Mouse (Mus musculus) neural tube, embryonic 11.5 days (tissue): ENCODE results near the gene Tgfb2. TPM values are rescaled to one million over a fixed set of nuclear protein-coding genes. Genes with fewer than 3 reads are reported as not detected.

Experiments used
- ATAC-seq: fragments of 200-750 bp; cut with Nextera tagmentation; 2 replicates; pipeline ENCODE4 v1.8.0; 2017; ENCODE audit warnings: moderate number of reproducible peaks, mild to moderate bottlenecking, moderate TSS enrichment, moderate library complexity; ENCODE audit not compliant: insufficient read depth, low FRiP score, low TSS enrichment
- DNase-seq: peaks from one replicate; pipeline ENCODE4 v3.0.0-alpha.2; 2015; ENCODE audit warnings: low spot score
- H3K27ac ChIP-seq: fragments of 300-500 bp; sonication (generic); 2 replicates; pipeline ENCODE4 v1.5.1; 2014; ENCODE audit warnings: low read depth, mild to moderate bottlenecking, low read length
- H3K27me3 ChIP-seq: fragments of 300-500 bp; sonication (generic); 2 replicates; pipeline ENCODE4 v1.6.1; 2014; ENCODE audit warnings: mild to moderate bottlenecking, low read length, mixed read lengths; ENCODE audit not compliant: control insufficient read depth, insufficient read depth
- H3K36me3 ChIP-seq: fragments of 300-500 bp; sonication (generic); 2 replicates; pipeline ENCODE4 v1.6.1; 2014; ENCODE audit warnings: mild to moderate bottlenecking, low read length, moderate library complexity, mixed read lengths; ENCODE audit not compliant: control insufficient read depth, insufficient read depth
- H3K4me1 ChIP-seq: fragments of 300-500 bp; sonication (generic); 2 replicates; pipeline ENCODE4 v1.6.1; 2014; ENCODE audit warnings: low read length, mixed read lengths; ENCODE audit not compliant: control insufficient read depth, insufficient read depth
- H3K4me2 ChIP-seq: fragments of 300-500 bp; sonication (generic); 2 replicates; pipeline ENCODE4 v1.6.1; 2014; ENCODE audit warnings: low read depth, mild to moderate bottlenecking, moderate library complexity
- H3K4me3 ChIP-seq: fragments of 300-500 bp; sonication (generic); 2 replicates; pipeline ENCODE4 v1.5.1; 2014; ENCODE audit warnings: low read depth, low read length
- H3K9ac ChIP-seq: fragments of 300-500 bp; sonication (generic); 2 replicates; pipeline ENCODE4 v1.6.1; 2014; ENCODE audit warnings: mild to moderate bottlenecking, low read length
- H3K9me3 ChIP-seq: fragments of 300-500 bp; sonication (generic); 2 replicates; pipeline ENCODE4 v1.6.1; 2016; ENCODE audit warnings: low read length; ENCODE audit not compliant: control insufficient read depth
- WGBS: fragments of 180-500 bp; shearing (Covaris S2); extraction: QIAGEN DNeasy Blood & Tissue Kit; methylation state at CpG from one replicate; pipeline ENCODE4 v1.1.7; 2014; 5-methylcytosine and 5-hydroxymethylcytosine counted together
- polyA plus RNA-seq: library from polyadenylated mRNA; unstranded; fragments of >200 nt; fragmentation: Nextera tagmentation; extraction: Ambion mirVana; gene quantifications from 2 replicates; pipeline ENCODE4 v1.2.1, GENCODE M21; 2014

The Tgfb2 gene
- 33.6 and 36.4 TPM in 2 replicates for polyA plus RNA-seq

DNA sequence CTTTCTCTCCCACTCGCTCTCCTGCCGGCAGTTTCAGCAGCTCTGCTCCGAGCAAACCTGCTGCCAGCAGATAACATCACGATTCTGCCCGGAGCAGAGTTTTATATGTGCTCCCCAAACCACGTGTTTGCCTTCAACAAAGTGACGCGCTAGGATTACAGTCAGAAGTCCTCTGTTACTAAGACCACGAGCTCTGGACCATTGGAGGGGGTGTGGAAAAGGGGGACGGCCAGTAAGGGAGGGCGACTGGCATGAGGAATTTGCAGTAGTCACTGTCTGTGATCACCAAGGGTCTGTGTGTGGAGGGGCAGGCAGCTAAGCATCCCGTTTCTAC lies at the start of gene Tgfb2:
TSS of gene Tgfb2 (minus strand) at position 75 of the 334 bp plus-strand sequence.
- peak within 1 kb of the TSS; percentile 81 for H3K9ac ChIP-seq
- 1% methylated on average over 12 of the region's 12 CpGs for WGBS
- peak; percentile 22 for ATAC-seq
- H3K36me3 ChIP-seq: no peaks in the 10 kb centered on the region
- DNase-seq: peak; percentile 51
- no peaks in the 10 kb centered on the region; the same call in 1 of the 2 replicates for H3K27me3 ChIP-seq
- no peaks in the 10 kb centered on the region for H3K4me1 ChIP-seq
- no peaks in the 10 kb centered on the region for H3K9me3 ChIP-seq
- peak within 1 kb of the TSS; percentile 49 for H3K27ac ChIP-seq
- peak within 1 kb of the TSS; percentile 61 for H3K4me3 ChIP-seq
- peak within 1 kb of the TSS; percentile 90 for H3K4me2 ChIP-seq

DNA sequence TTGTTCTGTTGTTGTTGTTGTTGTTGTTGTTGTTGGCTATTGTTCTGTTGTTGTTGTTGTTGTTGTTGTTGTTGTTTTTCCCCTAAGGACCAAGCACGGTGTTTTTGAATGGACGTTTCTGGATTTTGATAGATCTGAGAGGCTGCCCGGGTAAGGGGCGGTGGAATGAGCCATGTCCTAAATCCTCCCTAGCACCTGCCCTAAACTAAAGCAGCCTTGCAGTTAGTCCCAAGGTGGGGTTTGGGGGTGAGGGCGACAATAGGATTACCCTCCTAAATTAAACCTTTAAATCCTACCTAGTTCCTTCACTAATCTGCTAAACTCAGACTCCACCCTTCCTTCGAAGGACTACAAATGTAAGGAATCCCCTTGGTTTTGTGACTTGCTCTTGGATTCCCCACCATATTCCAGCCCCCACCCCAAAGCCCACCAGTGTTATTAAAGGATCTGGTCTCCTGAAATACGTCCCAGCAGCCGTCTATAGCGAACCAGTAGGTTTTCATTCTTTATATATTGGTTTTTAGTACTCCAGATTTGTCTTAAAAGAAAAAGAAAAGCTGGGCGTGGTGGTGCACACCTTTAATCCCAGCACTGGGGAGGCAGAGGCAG lies 44.0 kb upstream of the Tgfb2 start:
- peak overlapping the region; percentile 43 for H3K4me2 ChIP-seq
- no peaks in the 10 kb centered on the region for H3K27me3 ChIP-seq
- ATAC-seq: peak; percentile 67
- WGBS: 43% methylated on average over 10 of the region's 10 CpGs
- H3K36me3 ChIP-seq: no peaks in the 10 kb centered on the region
- no peak for DNase-seq
- H3K27ac ChIP-seq: no peak overlapping the region
- peak overlapping the region; percentile 75 for H3K9ac ChIP-seq
- peaks cover 14% of the 10 kb centered on the region for H3K4me1 ChIP-seq
- peak overlapping the region; percentile 68 for H3K4me3 ChIP-seq
- no peaks in the 10 kb centered on the region for H3K9me3 ChIP-seq

DNA sequence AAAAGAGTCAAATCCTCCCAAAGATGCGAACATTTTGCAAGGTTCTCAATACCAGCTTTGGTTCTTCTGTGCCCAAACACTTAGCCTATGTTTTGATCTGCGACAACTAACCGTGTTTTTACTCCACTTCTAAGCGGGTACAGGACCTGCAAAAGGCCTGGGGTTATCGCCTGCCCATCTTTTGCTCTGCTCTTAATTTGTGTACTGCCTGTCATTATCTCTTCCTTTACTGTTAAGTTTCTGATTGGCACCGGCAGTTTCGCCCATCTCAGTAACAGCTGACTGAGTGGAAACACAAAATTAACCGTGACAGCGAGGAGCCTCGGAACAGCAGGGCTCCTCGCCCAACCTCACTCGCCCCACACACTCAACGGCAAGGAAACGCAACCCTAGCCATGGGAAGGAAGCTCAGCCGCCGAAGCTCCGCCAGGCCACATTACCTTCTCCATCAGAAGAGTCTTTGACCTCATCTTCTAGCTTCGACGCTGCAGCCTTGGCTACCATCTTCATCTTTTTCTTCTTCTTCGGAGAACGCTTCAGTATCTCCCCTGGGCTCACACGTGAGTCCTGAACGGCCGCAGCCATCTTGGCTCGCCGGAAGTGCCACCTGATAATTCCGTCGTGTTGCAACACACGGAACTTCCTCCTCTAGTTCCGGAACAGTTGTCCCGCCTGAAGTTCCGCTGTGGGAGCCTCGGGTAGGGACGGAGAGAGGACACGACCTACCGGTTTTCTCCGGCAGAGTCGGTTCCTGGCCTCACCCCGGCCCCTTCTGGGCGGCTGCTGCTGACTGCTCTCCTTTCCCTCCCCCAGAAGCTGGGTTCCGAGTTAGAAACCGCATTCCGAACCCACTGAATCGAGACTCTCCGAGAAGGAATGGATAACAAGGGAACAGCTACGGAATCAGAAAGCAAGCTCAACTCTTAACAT lies 43.2 kb upstream of the Tgfb2 start, which contains the start of gene Rrp15:
TSS of gene Rrp15 (minus strand) at position 635 of the 930 bp plus-strand sequence.
- Histone ChIP-seq H3K9ac (peak within 1 kb of the TSS; percentile 75), H3K27ac (no peak within 1 kb of the TSS), H3K4me2 (peak within 1 kb of the TSS; percentile 79), H3K4me1 (peaks cover 14% of the 10 kb centered on the region), H3K36me3 (no peaks in the 10 kb centered on the region), H3K9me3 (no peaks in the 10 kb centered on the region), H3K27me3 (no peaks in the 10 kb centered on the region), H3K4me3 (peak within 1 kb of the TSS; percentile 68)
- DNase-seq (peak; percentile 92), ATAC-seq (peak; percentile 96)
- WGBS: under 1% methylated on average over 45 of the region's 46 CpGs

DNA sequence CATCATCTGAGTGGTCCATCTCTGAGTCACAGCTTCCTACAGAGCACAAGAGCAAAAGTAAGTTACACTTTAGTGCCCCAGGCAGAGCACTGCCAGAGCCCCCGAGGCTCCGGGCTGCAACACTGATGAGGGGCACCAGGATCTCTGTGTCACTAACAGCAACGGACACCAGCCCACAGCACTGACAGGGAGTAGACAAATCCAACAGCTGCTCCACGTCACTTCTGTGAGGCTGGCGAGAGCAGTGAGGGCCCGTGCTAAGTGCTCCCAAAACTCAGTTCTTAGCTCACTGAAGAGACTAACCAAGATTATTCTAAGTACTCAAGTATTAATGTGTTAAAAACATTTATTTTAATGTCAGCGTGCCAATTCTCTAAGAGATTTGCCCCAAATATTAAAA lies 34.0 kb upstream of the Tgfb2 start:
- Histone ChIP-seq H3K27me3 (no peaks in the 10 kb centered on the region), H3K27ac (no peak overlapping the region), H3K4me1 (no peaks in the 10 kb centered on the region), H3K4me2 (no peak overlapping the region), H3K9me3 (no peaks in the 10 kb centered on the region), H3K4me3 (no peak overlapping the region), H3K36me3 (peaks cover 6% of the 10 kb centered on the region), H3K9ac (no peak overlapping the region)
- WGBS: 84% methylated on average over 7 of the region's 7 CpGs
- DNase-seq (no peak), ATAC-seq (no peak)

DNA sequence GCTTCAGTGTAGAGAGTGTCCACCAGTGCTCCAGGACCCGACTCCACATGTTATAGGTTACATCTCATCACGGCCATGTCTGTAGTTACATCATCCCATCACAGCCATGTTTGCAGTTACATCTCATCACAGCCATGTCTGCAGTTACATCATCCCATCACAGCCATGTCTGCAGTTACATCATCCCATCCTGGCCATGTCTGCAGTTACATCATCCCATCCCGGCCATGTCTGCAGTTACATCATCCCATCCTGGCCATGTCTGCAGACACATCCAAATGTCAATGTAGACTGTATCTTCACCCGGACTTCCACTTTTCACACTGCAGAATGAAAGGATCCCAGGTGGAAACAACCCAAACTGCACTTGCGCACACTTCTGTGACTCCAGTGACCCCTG lies 29.7 kb upstream of the Tgfb2 start:
- no peaks in the 10 kb centered on the region for H3K9me3 ChIP-seq
- no peak for ATAC-seq
- 93% methylated on average over 5 of the region's 5 CpGs for WGBS
- no peak overlapping the region for H3K4me3 ChIP-seq
- DNase-seq: no peak
- no peak overlapping the region for H3K4me2 ChIP-seq
- H3K4me1 ChIP-seq: no peaks in the 10 kb centered on the region
- no peaks in the 10 kb centered on the region for H3K27me3 ChIP-seq
- H3K36me3 ChIP-seq: peaks cover 6% of the 10 kb centered on the region
- no peak overlapping the region for H3K27ac ChIP-seq
- H3K9ac ChIP-seq: no peak overlapping the region

DNA sequence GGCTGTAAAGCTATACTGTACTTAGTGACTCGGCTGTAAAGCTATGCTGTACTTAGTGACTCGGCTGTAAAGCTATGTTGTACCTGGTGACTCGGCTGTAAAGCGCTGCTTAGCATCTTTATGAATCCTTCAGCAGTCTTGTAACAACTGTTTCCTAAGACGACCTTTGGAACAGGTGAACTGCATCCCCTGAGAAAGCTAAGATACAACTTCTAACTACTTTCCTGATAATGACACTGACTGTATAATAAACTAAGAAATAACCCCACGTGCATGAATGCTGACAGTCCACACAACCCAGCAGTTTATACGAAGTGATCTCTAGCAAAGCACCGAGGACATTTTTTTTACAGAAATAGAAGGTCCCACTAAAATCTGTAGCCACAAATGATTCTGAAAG lies 27.3 kb upstream of the Tgfb2 start:
- peaks cover 4% of the 10 kb centered on the region; the same call in 1 of the 2 replicates for H3K36me3 ChIP-seq
- 93% methylated on average over 8 of the region's 8 CpGs for WGBS

DNA sequence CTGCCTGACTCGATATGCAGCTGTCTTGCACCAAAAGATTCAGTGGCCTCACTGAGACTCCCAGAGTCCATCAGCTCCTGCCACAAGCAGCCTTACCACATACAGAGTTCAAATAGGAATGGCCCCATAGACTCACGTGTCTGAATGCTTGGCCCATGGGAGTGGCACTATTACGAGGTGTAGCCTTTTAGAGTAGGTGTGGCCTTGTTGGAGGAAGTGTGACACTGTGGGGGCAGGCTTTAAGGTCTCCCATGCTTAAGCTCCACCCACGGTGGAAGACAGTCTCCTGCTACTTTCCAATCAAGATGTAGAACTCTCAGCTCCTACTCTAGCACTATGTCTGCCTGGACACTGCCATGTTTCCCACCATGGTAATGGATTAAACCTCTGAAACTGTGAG lies 23.0 kb upstream of the Tgfb2 start:
- H3K4me3 ChIP-seq: no peak overlapping the region
- no peak overlapping the region for H3K27ac ChIP-seq
- no peak overlapping the region for H3K4me2 ChIP-seq
- no peak overlapping the region for H3K9ac ChIP-seq
- 66% methylated on average over 4 of the region's 4 CpGs for WGBS
- ATAC-seq (no peak), DNase-seq (no peak)
- no peaks in the 10 kb centered on the region for H3K27me3 ChIP-seq
- H3K4me1 ChIP-seq: no peaks in the 10 kb centered on the region
- H3K9me3 ChIP-seq: no peaks in the 10 kb centered on the region
- no peaks in the 10 kb centered on the region for H3K36me3 ChIP-seq

More for the DNA sequence above, 27.3 kb upstream of the Tgfb2 start:
- no peaks in the 10 kb centered on the region for H3K4me1 ChIP-seq
- H3K27ac ChIP-seq: no peak overlapping the region
- ATAC-seq: no peak
- H3K4me3 ChIP-seq: no peak overlapping the region
- H3K9me3 ChIP-seq: no peaks in the 10 kb centered on the region
- no peaks in the 10 kb centered on the region for H3K27me3 ChIP-seq
- H3K9ac ChIP-seq: no peak overlapping the region
- H3K4me2 ChIP-seq: no peak overlapping the region
- no peak for DNase-seq

DNA sequence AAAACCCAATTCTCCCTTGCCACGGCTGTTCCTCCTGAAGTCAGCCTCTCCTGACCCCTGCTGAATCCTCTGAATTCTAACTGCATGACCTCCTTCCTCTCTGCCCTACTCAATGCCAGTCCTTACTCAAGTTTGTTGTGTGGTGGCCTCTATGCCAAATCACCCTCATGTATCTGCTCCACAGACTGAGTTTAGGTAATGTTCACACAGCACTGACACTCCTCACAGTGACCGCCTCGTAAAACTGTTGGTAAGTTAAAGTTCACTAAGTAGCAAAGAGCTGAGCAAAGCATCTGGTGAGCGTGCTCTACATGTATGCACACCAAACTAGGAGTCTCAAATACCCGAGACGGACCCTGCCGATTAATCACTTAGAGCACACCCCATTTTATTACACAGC lies 20.3 kb upstream of the Tgfb2 start:
- Histone ChIP-seq H3K36me3 (no peaks in the 10 kb centered on the region), H3K4me2 (no peak overlapping the region), H3K27ac (no peak overlapping the region), H3K4me1 (no peaks in the 10 kb centered on the region), H3K9me3 (no peaks in the 10 kb centered on the region), H3K9ac (no peak overlapping the region), H3K4me3 (no peak overlapping the region), H3K27me3 (no peaks in the 10 kb centered on the region)
- WGBS: 78% methylated on average over 7 of the region's 7 CpGs
- ATAC-seq: no peak
- no peak for DNase-seq
